Mouse (Mus musculus): Measurements from ENCODE around the gene Fam161a. TPM values are rescaled to one million over a fixed set of nuclear protein-coding genes. Genes with fewer than 3 reads are reported as not detected.
"Not testable (repeated sequence)": the region's sequence is repeated elsewhere in the genome, so short reads cannot be mapped to it uniquely, and the experiment has no call there.

The Fam161a gene
- polyA plus RNA-seq, 1 experiment from 2014 or later, result 3.2 TPM

GRCm38 (mm10) chr11:23047663-23048582 is 40.6 kb downstream of the Fam161a start:
- H3K36me3 ChIP-seq (ENCODE audit: control insufficient read depth, insufficient read depth, low read length), result no peaks in the 10 kb centered on the region
- no peak for DNase-seq (ENCODE audit: low spot score)
- TF ChIP-seq EP300 (optimal IDR thresholded peaks at IDR 0.05), result no peak
- TF ChIP-seq CTCF (IDR thresholded peaks at IDR 0.05; ENCODE audit: low read depth), result no peak
- no peak overlapping the region for H3K27ac ChIP-seq (replicated peaks)
- no peaks in the 10 kb centered on the region for H3K27me3 ChIP-seq (ENCODE audit: control insufficient read depth, insufficient read depth, low read length)
- H3K9me3 ChIP-seq (ENCODE audit: control insufficient read depth, low read length), result no peaks in the 10 kb centered on the region
- H3K9ac ChIP-seq (ENCODE audit: low read length), result no peak overlapping the region
- H3K4me1 ChIP-seq (replicated peaks; ENCODE audit: control insufficient read depth, insufficient read depth), result no peaks in the 10 kb centered on the region
- no peak for ATAC-seq (ENCODE audit: low FRiP score, low TSS enrichment)
- H3K4me2 ChIP-seq (replicated peaks; ENCODE audit: low read depth), result peak overlapping the region; percentile 23
- H3K4me3 ChIP-seq (ENCODE audit: low read depth, low read length), result no peak overlapping the region
- 26% methylated on average over 20 of the region's 20 CpGs for WGBS

GRCm38 (mm10) chr11:23049642-23050041 is 42.3 kb downstream of the Fam161a start:
- H3K27ac ChIP-seq (replicated peaks), result no peak overlapping the region
- no peak for ATAC-seq (ENCODE audit: low FRiP score, low TSS enrichment)
- no peaks in the 10 kb centered on the region for H3K9me3 ChIP-seq (ENCODE audit: control insufficient read depth, low read length)
- H3K36me3 ChIP-seq (ENCODE audit: control insufficient read depth, insufficient read depth, low read length), result no peaks in the 10 kb centered on the region
- no peak for TF ChIP-seq CTCF (IDR thresholded peaks at IDR 0.05; ENCODE audit: low read depth)
- TF ChIP-seq EP300 (optimal IDR thresholded peaks at IDR 0.05), result no peak
- no peaks in the 10 kb centered on the region for H3K4me1 ChIP-seq (replicated peaks; ENCODE audit: control insufficient read depth, insufficient read depth)
- H3K4me2 ChIP-seq (replicated peaks; ENCODE audit: low read depth), result no peak overlapping the region
- DNase-seq (ENCODE audit: low spot score), result no peak
- no peak overlapping the region for H3K4me3 ChIP-seq (ENCODE audit: low read depth, low read length)
- no peak overlapping the region for H3K9ac ChIP-seq (ENCODE audit: low read length)
- no peaks in the 10 kb centered on the region for H3K27me3 ChIP-seq (ENCODE audit: control insufficient read depth, insufficient read depth, low read length)

DNA sequence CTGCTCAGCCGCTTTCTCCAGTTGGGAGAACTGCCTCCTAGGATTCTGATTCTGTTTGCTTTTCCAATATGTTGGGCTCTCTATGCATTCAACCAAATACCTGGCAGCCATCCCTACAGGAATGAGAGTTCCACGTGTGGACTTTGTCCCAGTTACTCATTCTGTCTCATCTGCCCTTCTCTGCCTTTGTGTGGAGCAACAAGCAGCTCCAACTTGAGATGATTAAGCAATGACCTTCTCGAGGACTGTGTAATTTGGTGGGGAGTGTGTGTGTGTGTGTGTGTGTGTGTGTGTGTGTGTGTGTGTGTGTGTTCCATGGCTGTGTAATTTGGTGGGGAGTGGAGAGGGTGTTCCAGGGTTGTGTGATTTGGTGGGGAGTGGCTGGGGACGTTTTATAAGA is 45.0 kb downstream of the Fam161a start:
- no peak for ATAC-seq (ENCODE audit: low FRiP score, low TSS enrichment)
- no peak overlapping the region for H3K27ac ChIP-seq (replicated peaks)

DNA sequence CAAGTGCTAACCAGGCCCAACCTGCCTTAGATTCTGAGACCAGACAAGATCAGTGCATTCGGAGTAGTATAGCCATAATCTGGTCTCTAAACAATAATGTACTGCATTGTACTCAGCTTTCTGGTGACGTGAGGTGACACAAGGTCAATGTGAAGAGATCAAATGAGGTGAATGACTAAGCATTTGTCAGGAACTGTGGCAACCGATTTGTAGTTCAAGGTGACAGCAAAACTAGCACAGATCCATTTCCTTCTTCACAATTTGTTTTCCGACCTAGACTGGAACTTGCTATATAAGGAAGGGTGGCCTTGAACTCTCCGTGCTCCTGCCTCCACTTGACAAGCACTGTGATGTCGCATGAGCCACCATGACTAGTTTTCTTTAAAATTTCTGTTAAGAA is 55.8 kb downstream of the Fam161a start:
- no peak overlapping the region for H3K27ac ChIP-seq (replicated peaks)
- H3K27me3 ChIP-seq (ENCODE audit: control insufficient read depth, insufficient read depth, low read length), result no peaks in the 10 kb centered on the region
- no peaks in the 10 kb centered on the region for H3K36me3 ChIP-seq (ENCODE audit: control insufficient read depth, insufficient read depth, low read length)
- H3K9me3 ChIP-seq (ENCODE audit: control insufficient read depth, low read length), result no peaks in the 10 kb centered on the region
- ATAC-seq (ENCODE audit: low FRiP score, low TSS enrichment) (no peak), DNase-seq (ENCODE audit: low spot score) (no peak)
- no peaks in the 10 kb centered on the region for H3K4me1 ChIP-seq (replicated peaks; ENCODE audit: control insufficient read depth, insufficient read depth)
- no peak overlapping the region for H3K4me2 ChIP-seq (replicated peaks; ENCODE audit: low read depth)
- no peak overlapping the region for H3K4me3 ChIP-seq (ENCODE audit: low read depth, low read length)
- WGBS, result 76% methylated on average over 6 of the region's 6 CpGs
- TF ChIP-seq CTCF (IDR thresholded peaks at IDR 0.05; ENCODE audit: low read depth) (no peak), EP300 (optimal IDR thresholded peaks at IDR 0.05) (no peak)
- no peak overlapping the region for H3K9ac ChIP-seq (ENCODE audit: low read length)

More for the DNA sequence above, 45.0 kb downstream of the Fam161a start:
- 40% methylated on average over 4 of the region's 4 CpGs for WGBS
- TF ChIP-seq CTCF (IDR thresholded peaks at IDR 0.05; ENCODE audit: low read depth) (no peak), EP300 (optimal IDR thresholded peaks at IDR 0.05) (no peak)
- Histone ChIP-seq H3K36me3 (ENCODE audit: control insufficient read depth, insufficient read depth, low read length) (no peaks in the 10 kb centered on the region), H3K4me3 (ENCODE audit: low read depth, low read length) (no peak overlapping the region), H3K4me2 (replicated peaks; ENCODE audit: low read depth) (no peak overlapping the region), H3K9me3 (ENCODE audit: control insufficient read depth, low read length) (no peaks in the 10 kb centered on the region), H3K9ac (ENCODE audit: low read length) (no peak overlapping the region), H3K27me3 (ENCODE audit: control insufficient read depth, insufficient read depth, low read length) (no peaks in the 10 kb centered on the region), H3K4me1 (replicated peaks; ENCODE audit: control insufficient read depth, insufficient read depth) (no peaks in the 10 kb centered on the region)
- peak; percentile 16 for DNase-seq (ENCODE audit: low spot score)

- Histone ChIP-seq H3K27ac (replicated peaks) (no peak overlapping the region), H3K27me3 (ENCODE audit: control insufficient read depth, insufficient read depth, low read length) (no peaks in the 10 kb centered on the region), H3K4me3 (ENCODE audit: low read depth, low read length) (no peak overlapping the region), H3K9ac (ENCODE audit: low read length) (no peak overlapping the region), H3K4me2 (replicated peaks; ENCODE audit: low read depth) (no peak overlapping the region), H3K4me1 (replicated peaks; ENCODE audit: control insufficient read depth, insufficient read depth) (no peaks in the 10 kb centered on the region), H3K9me3 (ENCODE audit: control insufficient read depth, low read length) (no peaks in the 10 kb centered on the region), H3K36me3 (ENCODE audit: control insufficient read depth, insufficient read depth, low read length) (no peaks in the 10 kb centered on the region)
- DNase-seq (ENCODE audit: low spot score) (no peak), ATAC-seq (ENCODE audit: low FRiP score, low TSS enrichment) (no peak)
- TF ChIP-seq EP300 (optimal IDR thresholded peaks at IDR 0.05), result no peak
- 39% methylated on average over 3 of the region's 3 CpGs for WGBS
Measured at GRCm38 (mm10) chr11:23063857-23064256, 56.5 kb downstream of the Fam161a start.

DNA sequence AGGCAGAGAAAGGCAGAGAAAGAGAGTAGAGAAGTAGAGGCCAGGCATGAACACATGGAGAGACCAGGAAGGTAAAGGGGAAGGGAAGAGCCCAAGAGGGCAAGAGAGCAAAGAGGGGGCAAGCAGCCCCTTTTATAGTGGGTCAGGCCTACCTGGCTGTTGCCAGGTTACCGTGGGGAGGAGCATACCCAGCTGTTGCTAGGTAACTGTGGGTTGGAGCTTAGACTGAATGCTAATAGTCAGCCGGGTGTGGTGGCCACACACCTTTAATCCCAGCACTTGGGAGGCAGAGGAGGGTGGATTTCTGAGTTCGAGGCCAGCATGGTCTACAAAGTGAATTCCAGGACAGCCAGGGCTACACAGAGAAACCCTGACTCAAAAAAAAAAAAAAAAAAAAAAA is 56.9 kb downstream of the Fam161a start:
- WGBS, result 46% methylated on average over 3 of the region's 3 CpGs
- H3K27ac ChIP-seq (replicated peaks); ATAC-seq (ENCODE audit: low FRiP score, low TSS enrichment); H3K36me3 ChIP-seq (ENCODE audit: control insufficient read depth, insufficient read depth, low read length); H3K9ac ChIP-seq (ENCODE audit: low read length); H3K4me1 ChIP-seq (replicated peaks; ENCODE audit: control insufficient read depth, insufficient read depth); H3K27me3 ChIP-seq (ENCODE audit: control insufficient read depth, insufficient read depth, low read length); H3K4me3 ChIP-seq (ENCODE audit: low read depth, low read length); DNase-seq (ENCODE audit: low spot score); H3K4me2 ChIP-seq (replicated peaks; ENCODE audit: low read depth); H3K9me3 ChIP-seq (ENCODE audit: control insufficient read depth, low read length): not testable (repeated sequence)

Data from stomach, postnatal 0 days (tissue).